In the genomic region with DNA sequence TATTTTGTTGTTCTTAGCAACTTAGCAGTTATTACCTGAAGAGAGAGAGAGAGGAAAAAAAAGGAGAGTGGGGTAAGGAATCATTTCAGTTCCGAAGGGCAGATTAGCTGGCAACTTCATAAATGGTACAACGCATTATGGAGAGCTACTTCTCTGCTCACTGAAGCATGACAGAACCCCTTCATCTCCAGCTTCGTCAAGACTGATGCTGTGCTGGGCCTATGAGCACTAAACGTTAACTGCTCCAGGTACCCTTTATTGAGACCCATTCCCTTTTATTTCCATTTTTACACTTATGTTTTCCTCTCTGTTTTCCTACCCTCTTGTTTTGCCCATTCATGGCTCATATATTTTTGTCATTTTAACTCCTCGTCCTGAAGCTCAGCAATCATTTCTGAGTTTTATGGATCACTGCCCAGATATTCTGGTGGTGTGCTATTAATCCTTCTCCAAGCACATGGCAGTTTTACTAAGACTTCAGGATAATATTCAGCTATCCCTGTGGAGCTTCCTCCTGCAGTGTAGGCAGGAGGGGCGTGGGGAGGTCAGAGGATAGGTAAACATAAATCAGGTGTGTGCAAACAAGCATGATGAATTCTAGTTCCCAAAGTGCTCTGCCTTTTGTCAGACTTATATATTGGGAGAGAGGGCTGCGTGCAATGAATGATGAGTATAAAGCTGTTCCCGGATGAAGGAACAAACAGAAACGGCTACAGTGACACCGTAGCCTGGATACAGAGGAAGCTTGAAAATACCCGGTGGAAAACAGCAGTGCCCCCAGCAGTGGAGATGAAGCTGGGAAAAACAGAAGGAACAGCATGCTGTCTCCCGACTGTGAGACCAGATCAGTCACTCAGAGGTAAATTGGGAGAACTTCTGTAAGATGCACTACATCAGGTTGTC, we compare ENCODE assay signal across 14 mouse cellular contexts.
DNase-seq lines count a peak whose midpoint lies in the region; ATAC-seq lines count a peak whose summit lies in the region.
"Had no signal": no experiment of that assay in that cellular context is flagged by ENCODE, and none has a peak within 500 bp of the region (broad histone marks: within the 10 kb centered on the region; RNA-seq: fewer than 3 reads in every experiment).

No protein-coding gene starts in this region.

- no peak for DNase-seq in hindbrain, embryonic 14.5 days (ENCODE audit: low spot score)
- no peak for DNase-seq in midbrain, embryonic 11.5 days (ENCODE audit: low spot score, missing footprints)
- no peak for DNase-seq in midbrain, embryonic 10.5 days (ENCODE audit: low spot score)
- DNase-seq in midbrain, embryonic 14.5 days = peak; percentile 23
- peak; percentile 30 for DNase-seq in retina, postnatal 1 day
- no peak for DNase-seq in urinary bladder, postnatal 10 days (ENCODE audit: low spot score)
- DNase-seq: forebrain, postnatal 0 days; gastrocnemius, postnatal 14 days; lung, embryonic 14.5 days; thymus, adult 18-20 months had no signal

- no peaks in the 10 kb centered on the region for H3K36me3 ChIP-seq in hindbrain, embryonic 14.5 days (replicated peaks; ENCODE audit: control insufficient read depth, insufficient read depth)
- H3K36me3 ChIP-seq in hindbrain, embryonic 12.5 days = no peaks in the 10 kb centered on the region
- no peaks in the 10 kb centered on the region for H3K36me3 ChIP-seq in midbrain, embryonic 11.5 days (ENCODE audit: control insufficient read depth, insufficient read depth, low read length)
- H3K36me3 ChIP-seq in midbrain, embryonic 10.5 days = no peaks in the 10 kb centered on the region
- H3K36me3 ChIP-seq in midbrain, embryonic 14.5 days (ENCODE audit: control insufficient read depth, insufficient read depth, low read length) = no peaks in the 10 kb centered on the region
- H3K36me3 ChIP-seq: G1E had no signal

- H3K4me2 ChIP-seq in hindbrain, embryonic 14.5 days (replicated peaks) = no peak overlapping the region
- H3K4me2 ChIP-seq in hindbrain, embryonic 12.5 days (replicated peaks) = no peak overlapping the region
- no peak overlapping the region for H3K4me2 ChIP-seq in midbrain, embryonic 11.5 days
- no peak overlapping the region for H3K4me2 ChIP-seq in midbrain, embryonic 14.5 days (ENCODE audit: low read length)
- H3K4me2 ChIP-seq: lung, embryonic 14.5 days had no signal

- no peak overlapping the region for H3K9ac ChIP-seq in hindbrain, embryonic 14.5 days
- no peak overlapping the region for H3K9ac ChIP-seq in hindbrain, embryonic 12.5 days
- H3K9ac ChIP-seq in midbrain, embryonic 11.5 days (ENCODE audit: low read length) = no peak overlapping the region
- H3K9ac ChIP-seq in midbrain, embryonic 14.5 days (replicated peaks; ENCODE audit: low read length) = no peak overlapping the region
- H3K9ac ChIP-seq: forebrain, postnatal 0 days; lung, embryonic 14.5 days had no signal

- no peaks in the 10 kb centered on the region for H3K4me1 ChIP-seq in hindbrain, embryonic 14.5 days (replicated peaks; ENCODE audit: control insufficient read depth, insufficient read depth, low read length)
- H3K4me1 ChIP-seq in hindbrain, embryonic 12.5 days = no peaks in the 10 kb centered on the region
- H3K4me1 ChIP-seq in midbrain, embryonic 11.5 days (ENCODE audit: control insufficient read depth, insufficient read depth, low read length) = no peaks in the 10 kb centered on the region
- H3K4me1 ChIP-seq in midbrain, embryonic 10.5 days = no peaks in the 10 kb centered on the region
- no peaks in the 10 kb centered on the region for H3K4me1 ChIP-seq in midbrain, embryonic 14.5 days (ENCODE audit: control insufficient read depth, insufficient read depth, low read length)

- H3K9me3 ChIP-seq in hindbrain, embryonic 14.5 days (ENCODE audit: control insufficient read depth, low read length) = no peaks in the 10 kb centered on the region
- H3K9me3 ChIP-seq in hindbrain, embryonic 12.5 days (replicated peaks) = no peaks in the 10 kb centered on the region
- no peaks in the 10 kb centered on the region for H3K9me3 ChIP-seq in midbrain, embryonic 11.5 days (ENCODE audit: control insufficient read depth, low read length)
- H3K9me3 ChIP-seq in midbrain, embryonic 10.5 days (replicated peaks) = no peaks in the 10 kb centered on the region
- H3K9me3 ChIP-seq in midbrain, embryonic 14.5 days (ENCODE audit: control insufficient read depth, low read length) = no peaks in the 10 kb centered on the region
- H3K9me3 ChIP-seq: G1E had no signal

- WGBS in hindbrain, embryonic 14.5 days = 47% methylated on average over 12 of the region's 12 CpGs
- WGBS in hindbrain, embryonic 12.5 days = 56% methylated on average over 12 of the region's 12 CpGs
- WGBS in midbrain, embryonic 11.5 days = 69% methylated on average over 12 of the region's 12 CpGs
- WGBS in midbrain, embryonic 10.5 days = 69% methylated on average over 12 of the region's 12 CpGs
- 56% methylated on average over 12 of the region's 12 CpGs for WGBS in midbrain, embryonic 14.5 days

- ATAC-seq in hindbrain, embryonic 14.5 days (ENCODE audit: low FRiP score) = peak; percentile 59; the same call in 1 of the 2 replicates
- ATAC-seq in hindbrain, embryonic 12.5 days (ENCODE audit: low FRiP score) = no peak
- peak; percentile 46; the same call in 1 of the 2 replicates for ATAC-seq in midbrain, embryonic 11.5 days (ENCODE audit: low FRiP score)
- ATAC-seq in midbrain, embryonic 14.5 days (ENCODE audit: low FRiP score, low TSS enrichment) = no peak
- ATAC-seq: forebrain, postnatal 0 days had no signal

- H3K4me3 ChIP-seq in hindbrain, embryonic 14.5 days (replicated peaks; ENCODE audit: low read length) = no peak overlapping the region
- H3K4me3 ChIP-seq in hindbrain, embryonic 12.5 days = no peak overlapping the region
- H3K4me3 ChIP-seq in midbrain, embryonic 11.5 days (ENCODE audit: low read depth, low read length) = no peak overlapping the region
- H3K4me3 ChIP-seq in midbrain, embryonic 10.5 days = no peak overlapping the region
- H3K4me3 ChIP-seq in midbrain, embryonic 14.5 days (replicated peaks; ENCODE audit: low read depth, low read length) = no peak overlapping the region
- H3K4me3 ChIP-seq: myocyte had no signal

- H3K27me3 ChIP-seq in hindbrain, embryonic 14.5 days (ENCODE audit: control insufficient read depth, insufficient read depth, low read length) = no peaks in the 10 kb centered on the region
- H3K27me3 ChIP-seq in hindbrain, embryonic 12.5 days = no peaks in the 10 kb centered on the region
- H3K27me3 ChIP-seq in midbrain, embryonic 11.5 days (ENCODE audit: control insufficient read depth, insufficient read depth, low read length) = no peaks in the 10 kb centered on the region
- H3K27me3 ChIP-seq in midbrain, embryonic 10.5 days (ENCODE audit: low read depth, poor library complexity, severe bottlenecking) = no peaks in the 10 kb centered on the region
- no peaks in the 10 kb centered on the region for H3K27me3 ChIP-seq in midbrain, embryonic 14.5 days (ENCODE audit: control insufficient read depth, insufficient read depth, low read length)

- no peak overlapping the region for H3K27ac ChIP-seq in hindbrain, embryonic 14.5 days
- no peak overlapping the region for H3K27ac ChIP-seq in hindbrain, embryonic 12.5 days
- no peak overlapping the region for H3K27ac ChIP-seq in midbrain, embryonic 11.5 days (ENCODE audit: low read depth, low read length)
- H3K27ac ChIP-seq in midbrain, embryonic 10.5 days (replicated peaks) = no peak overlapping the region
- no peak overlapping the region for H3K27ac ChIP-seq in midbrain, embryonic 14.5 days (replicated peaks; ENCODE audit: low read depth, low read length)
- H3K27ac ChIP-seq: macrophage had no signal

Comparison
In these comparisons a context has a peak if more than half of its experiments do, and no peak if none do; other contexts are left out.
1. ATAC-seq: peak in hindbrain, embryonic 14.5 days (single experiment) and midbrain, embryonic 11.5 days (single experiment); none in hindbrain, embryonic 12.5 days (single experiment) and midbrain, embryonic 14.5 days (single experiment).
2. DNase-seq: peak in midbrain, embryonic 14.5 days (single experiment) and retina, postnatal 1 day (single experiment); none in hindbrain, embryonic 14.5 days (single experiment), midbrain, embryonic 11.5 days (single experiment), midbrain, embryonic 10.5 days (single experiment) and urinary bladder, postnatal 10 days (single experiment).